Mouse (Mus musculus): ENCODE results near the gene Procr.

DNA sequence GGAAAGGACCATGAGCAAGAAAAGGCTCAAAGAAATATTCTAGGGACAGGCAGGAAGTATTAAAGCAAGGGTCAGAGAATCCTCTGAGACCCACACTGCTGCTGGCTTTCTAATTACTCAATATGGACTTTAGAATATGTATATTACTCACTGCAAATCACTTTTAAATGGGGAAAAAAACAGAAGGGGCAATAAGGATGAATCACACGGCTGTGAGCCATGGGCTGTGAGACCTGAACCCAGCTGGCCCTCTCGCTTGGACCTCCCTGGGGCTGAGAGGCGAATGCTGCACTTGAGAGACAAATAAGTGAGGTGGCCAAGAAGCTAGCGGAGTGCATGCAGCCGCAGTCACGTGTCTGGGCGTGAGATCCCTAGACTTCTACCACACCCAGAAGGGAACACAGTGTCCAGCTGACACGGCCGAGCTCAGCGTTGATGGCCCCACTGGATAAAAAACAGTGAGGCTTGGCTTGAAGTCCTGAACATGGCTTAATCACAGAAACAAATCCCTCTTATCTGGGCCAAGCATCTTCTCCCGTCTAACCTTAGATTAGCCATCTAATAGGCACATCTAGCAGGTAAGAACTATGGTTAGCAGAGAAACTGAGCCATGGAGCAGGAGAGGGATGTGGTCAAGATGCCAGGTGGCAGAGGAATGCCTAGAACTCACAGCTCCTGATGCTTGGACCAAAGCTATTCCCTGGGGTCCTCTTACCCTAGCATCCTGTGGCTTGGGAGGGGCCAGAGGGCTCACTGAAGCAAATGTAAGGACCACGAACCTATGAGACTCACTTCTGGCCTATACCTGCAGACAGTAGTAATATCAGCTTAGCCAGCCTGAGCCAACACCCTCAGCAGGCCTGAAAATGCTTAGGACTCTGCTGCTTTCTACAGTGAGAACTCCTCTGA is 33.6 kb upstream of the Procr start:
- TF ChIP-seq CTCF (IDR thresholded peaks at IDR 0.05), result no peak
- TF ChIP-seq POLR2A (IDR thresholded peaks at IDR 0.05; ENCODE audit: insufficient read depth, low read depth, low read length), result no peak
